Mouse (Mus musculus) midbrain, embryonic 10.5 days (tissue): ENCODE results near the gene Fam13a. TPM values are rescaled to one million over a fixed set of nuclear protein-coding genes. Genes with fewer than 3 reads are reported as not detected.

ENCODE experiments used
- DNase-seq: peaks from one replicate; pipeline ENCODE4 v3.0.0-alpha.2; 2017; ENCODE audit warnings: low spot score
- H3K27ac ChIP-seq: fragments of 300-500 bp; sonication (generic); replicated peaks from 2 replicates; pipeline ENCODE4 v1.5.1; 2016; ENCODE audit warnings: mild to moderate bottlenecking
- H3K27me3 ChIP-seq: fragments of 300-500 bp; sonication (generic); 2 replicates; pipeline ENCODE4 v1.6.1; 2016; ENCODE audit warnings: low read depth, mild to moderate bottlenecking; ENCODE audit not compliant: poor library complexity, severe bottlenecking
- H3K36me3 ChIP-seq: fragments of 300-500 bp; sonication (generic); 2 replicates; pipeline ENCODE4 v1.6.1; 2016; ENCODE audit warnings: mild to moderate bottlenecking, moderate library complexity
- H3K4me1 ChIP-seq: fragments of 300-500 bp; sonication (generic); 2 replicates; pipeline ENCODE4 v1.6.1; 2016
- H3K4me3 ChIP-seq: fragments of 300-500 bp; sonication (generic); 2 replicates; pipeline ENCODE4 v1.5.1; 2016; ENCODE audit warnings: mild to moderate bottlenecking, moderate library complexity
- H3K9me3 ChIP-seq: fragments of 300-500 bp; sonication (generic); replicated peaks from 2 replicates; pipeline ENCODE4 v1.6.1; 2016; ENCODE audit warnings: mild to moderate bottlenecking
- WGBS: fragments of 180-500 bp; shearing (Covaris S2); methylation state at CpG from one replicate; pipeline ENCODE4 v1.1.7; 2016; 5-methylcytosine and 5-hydroxymethylcytosine counted together
- polyA plus RNA-seq: library from polyadenylated mRNA; unstranded; fragments of >200 nt; fragmentation: Nextera tagmentation; extraction: Ambion mirVana; gene quantifications from 2 replicates; pipeline ENCODE4 v1.2.1, GENCODE M21; 2016

The Fam13a gene
- polyA plus RNA-seq, 1 experiment from 2014 or later, result 2.1 TPM

- H3K36me3 ChIP-seq, result no peaks in the 10 kb centered on the region
- DNase-seq, result no peak
- H3K27me3 ChIP-seq, result no peaks in the 10 kb centered on the region
- 91% methylated on average over 5 of the region's 5 CpGs for WGBS
- no peak overlapping the region for H3K27ac ChIP-seq
- H3K4me3 ChIP-seq, result no peak overlapping the region
- no peaks in the 10 kb centered on the region for H3K9me3 ChIP-seq
- H3K4me1 ChIP-seq, result no peaks in the 10 kb centered on the region
These were observed 37.2 kb downstream of the Fam13a start for GRCm38 (mm10) chr6:58987166-58987565.

GRCm38 (mm10) chr6:58985186-58985585 lies 39.2 kb downstream of the Fam13a start:
- H3K9me3 ChIP-seq, result no peaks in the 10 kb centered on the region
- no peaks in the 10 kb centered on the region for H3K27me3 ChIP-seq
- H3K36me3 ChIP-seq, result no peaks in the 10 kb centered on the region
- 90% methylated on average over 8 of the region's 8 CpGs for WGBS
- no peaks in the 10 kb centered on the region for H3K4me1 ChIP-seq
- no peak overlapping the region for H3K27ac ChIP-seq
- H3K4me3 ChIP-seq, result no peak overlapping the region
- DNase-seq, result no peak

GRCm38 (mm10) chr6:58975249-58975648 lies 49.1 kb downstream of the Fam13a start:
- Histone ChIP-seq H3K27ac (no peak overlapping the region), H3K36me3 (no peaks in the 10 kb centered on the region)
- WGBS, result 68% methylated on average over 2 of the region's 2 CpGs

GRCm38 (mm10) chr6:58974428-58974827 lies 49.9 kb downstream of the Fam13a start:
- Histone ChIP-seq H3K36me3 (no peaks in the 10 kb centered on the region), H3K9me3 (no peaks in the 10 kb centered on the region), H3K27me3 (no peaks in the 10 kb centered on the region), H3K4me3 (no peak overlapping the region), H3K27ac (no peak overlapping the region), H3K4me1 (no peaks in the 10 kb centered on the region)
- DNase-seq, result no peak
- WGBS, result 87% methylated on average over 2 of the region's 2 CpGs

More at GRCm38 (mm10) chr6:58975249-58975648, 49.1 kb downstream of the Fam13a start:
- H3K4me3 ChIP-seq, result no peak overlapping the region
- DNase-seq, result no peak
- no peaks in the 10 kb centered on the region for H3K4me1 ChIP-seq
- H3K9me3 ChIP-seq, result no peaks in the 10 kb centered on the region
- H3K27me3 ChIP-seq, result no peaks in the 10 kb centered on the region

GRCm38 (mm10) chr6:58972873-58973272 lies 51.5 kb downstream of the Fam13a start:
- Histone ChIP-seq H3K9me3 (no peaks in the 10 kb centered on the region), H3K36me3 (no peaks in the 10 kb centered on the region), H3K4me1 (no peaks in the 10 kb centered on the region), H3K4me3 (no peak overlapping the region), H3K27ac (no peak overlapping the region), H3K27me3 (no peaks in the 10 kb centered on the region)
- no peak for DNase-seq
- 90% methylated on average over 1 of the region's 1 CpGs for WGBS

- Histone ChIP-seq H3K4me3 (no peak overlapping the region), H3K4me1 (peaks cover 11% of the 10 kb centered on the region), H3K36me3 (no peaks in the 10 kb centered on the region), H3K9me3 (no peaks in the 10 kb centered on the region), H3K27me3 (no peaks in the 10 kb centered on the region), H3K27ac (no peak overlapping the region)
- no peak for DNase-seq
- 85% methylated on average over 3 of the region's 3 CpGs for WGBS
These were observed 56.1 kb downstream of the Fam13a start for GRCm38 (mm10) chr6:58968272-58968671.

- Histone ChIP-seq H3K27ac (no peak overlapping the region), H3K9me3 (no peaks in the 10 kb centered on the region), H3K4me1 (peaks cover 11% of the 10 kb centered on the region), H3K27me3 (no peaks in the 10 kb centered on the region), H3K4me3 (no peak overlapping the region), H3K36me3 (no peaks in the 10 kb centered on the region)
- no peak for DNase-seq
- 44% methylated on average over 12 of the region's 12 CpGs for WGBS
These were observed 59.1 kb downstream of the Fam13a start for GRCm38 (mm10) chr6:58965071-58965831.

- no peak for DNase-seq
- no peaks in the 10 kb centered on the region for H3K27me3 ChIP-seq
- no peaks in the 10 kb centered on the region for H3K9me3 ChIP-seq
- H3K4me1 ChIP-seq, result peaks cover 11% of the 10 kb centered on the region
- H3K27ac ChIP-seq, result no peak overlapping the region
- H3K36me3 ChIP-seq, result no peaks in the 10 kb centered on the region
- H3K4me3 ChIP-seq, result no peak overlapping the region
These were observed 59.8 kb downstream of the Fam13a start for GRCm38 (mm10) chr6:58964565-58964964.

- H3K36me3 ChIP-seq, result no peaks in the 10 kb centered on the region
- no peaks in the 10 kb centered on the region for H3K27me3 ChIP-seq
- no peak overlapping the region for H3K4me3 ChIP-seq
- no peak for DNase-seq
- H3K4me1 ChIP-seq, result peaks cover 11% of the 10 kb centered on the region
- no peaks in the 10 kb centered on the region for H3K9me3 ChIP-seq
- no peak overlapping the region for H3K27ac ChIP-seq
- 87% methylated on average over 2 of the region's 2 CpGs for WGBS
These were observed 60.3 kb downstream of the Fam13a start for GRCm38 (mm10) chr6:58964091-58964490.

- no peaks in the 10 kb centered on the region for H3K27me3 ChIP-seq
- H3K9me3 ChIP-seq, result no peaks in the 10 kb centered on the region
- no peak for DNase-seq
- H3K4me1 ChIP-seq, result peaks cover 11% of the 10 kb centered on the region
- H3K36me3 ChIP-seq, result no peaks in the 10 kb centered on the region
- no peak overlapping the region for H3K4me3 ChIP-seq
- H3K27ac ChIP-seq, result no peak overlapping the region
- 81% methylated on average over 5 of the region's 5 CpGs for WGBS
These were observed 61.7 kb downstream of the Fam13a start for GRCm38 (mm10) chr6:58962691-58963090.

- no peaks in the 10 kb centered on the region for H3K27me3 ChIP-seq
- H3K4me1 ChIP-seq, result peaks cover 12% of the 10 kb centered on the region
- WGBS, result 93% methylated on average over 2 of the region's 2 CpGs
- no peak overlapping the region for H3K27ac ChIP-seq
- no peaks in the 10 kb centered on the region for H3K36me3 ChIP-seq
- no peak overlapping the region for H3K4me3 ChIP-seq
- H3K9me3 ChIP-seq, result no peaks in the 10 kb centered on the region
- DNase-seq, result no peak
These were observed 63.8 kb downstream of the Fam13a start for GRCm38 (mm10) chr6:58960523-58960922.

- WGBS, result 70% methylated on average over 2 of the region's 2 CpGs
- H3K36me3 ChIP-seq, result no peaks in the 10 kb centered on the region
- H3K4me1 ChIP-seq, result no peaks in the 10 kb centered on the region
- H3K4me3 ChIP-seq, result no peak overlapping the region
- no peaks in the 10 kb centered on the region for H3K9me3 ChIP-seq
- no peaks in the 10 kb centered on the region for H3K27me3 ChIP-seq
- no peak overlapping the region for H3K27ac ChIP-seq
- DNase-seq, result no peak
These were observed 73.0 kb downstream of the Fam13a start for GRCm38 (mm10) chr6:58951128-58951992.

- whole genome bisulfite sequencing, result 96% methylated on average over 1 of the region's 1 CpGs
- Histone ChIP-seq H3K27me3 (no peaks in the 10 kb centered on the region), H3K4me3 (no peak overlapping the region), H3K9me3 (no peaks in the 10 kb centered on the region), H3K36me3 (no peaks in the 10 kb centered on the region), H3K27ac (no peak overlapping the region), H3K4me1 (no peaks in the 10 kb centered on the region)
- DNase-seq, result no peak
These were observed 73.9 kb downstream of the Fam13a start for GRCm38 (mm10) chr6:58950410-58950809.
